Mouse (Mus musculus): Measurements from ENCODE around the gene Clmn.
A peak's percentile ranks its signal among the peaks of the same experiment; 100 is the strongest.

Gene Clmn

DNA sequence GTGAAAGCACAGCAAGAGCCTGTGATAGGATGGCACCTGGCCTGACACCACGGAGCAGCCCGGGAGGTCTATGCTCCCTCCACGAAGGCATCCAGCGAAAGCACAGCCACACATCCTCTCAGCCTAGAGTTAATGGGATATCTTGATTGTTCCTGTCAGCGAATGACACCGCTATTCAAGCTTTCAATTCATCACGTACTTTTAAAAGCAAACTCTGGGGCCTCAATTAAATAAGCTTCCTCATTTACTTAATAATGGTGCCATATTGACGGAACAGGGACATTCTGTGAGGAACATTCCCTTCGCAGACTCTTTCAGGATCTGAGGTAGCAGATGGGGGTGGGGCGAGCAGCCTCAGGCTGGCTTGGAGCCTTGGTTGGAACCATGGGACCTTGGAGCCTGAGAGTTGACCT, 14.7 kb upstream of the Clmn start:
- DNase-seq (ENCODE audit: low spot score): no peak

- no peak for DNase-seq (ENCODE audit: low spot score)
These were observed 11.2 kb upstream of the Clmn start for GRCm38 (mm10) chr12:104876053-104876452.

DNA sequence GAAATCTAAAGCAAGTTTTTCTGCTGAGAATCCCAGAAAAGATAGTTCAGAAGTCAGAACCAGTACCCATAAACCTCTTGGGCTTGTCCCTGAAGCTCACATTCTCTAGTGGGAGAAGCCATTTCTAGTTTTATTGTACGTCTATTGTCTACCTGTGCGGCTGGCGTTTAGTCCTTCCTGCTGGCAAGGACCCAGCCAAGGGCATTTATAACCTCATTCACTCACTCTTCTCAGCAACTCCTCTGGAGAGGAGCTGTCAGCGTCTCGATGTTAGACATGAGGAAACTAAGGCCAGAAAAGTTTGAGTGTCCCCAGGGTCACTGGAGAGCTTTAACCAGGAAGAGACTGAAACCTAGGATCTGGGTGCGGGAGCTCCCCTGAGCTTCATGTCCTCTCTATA, 7.1 kb upstream of the Clmn start:
- DNase-seq (ENCODE audit: low spot score): no peak

DNA sequence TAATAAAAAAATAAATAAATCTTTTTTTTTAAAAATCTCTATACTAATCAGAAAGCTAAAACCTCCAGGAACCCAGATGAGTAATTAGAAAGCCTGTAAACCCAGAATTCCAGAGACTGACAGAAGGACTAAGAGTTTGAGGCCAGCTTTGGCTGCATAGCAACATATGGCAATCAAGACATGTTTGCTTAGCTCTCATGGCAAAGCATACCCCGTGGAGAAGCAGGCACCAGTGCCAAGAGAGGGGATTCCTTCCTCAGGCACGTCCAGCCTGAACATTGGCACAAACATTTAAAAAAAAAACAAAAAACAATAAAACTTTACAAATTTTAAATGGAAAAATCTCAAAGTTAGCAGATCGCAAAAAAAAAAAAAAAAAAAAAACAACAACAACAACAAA, 4.9 kb upstream of the Clmn start:
- DNase-seq (ENCODE audit: low spot score): no peak

DNA sequence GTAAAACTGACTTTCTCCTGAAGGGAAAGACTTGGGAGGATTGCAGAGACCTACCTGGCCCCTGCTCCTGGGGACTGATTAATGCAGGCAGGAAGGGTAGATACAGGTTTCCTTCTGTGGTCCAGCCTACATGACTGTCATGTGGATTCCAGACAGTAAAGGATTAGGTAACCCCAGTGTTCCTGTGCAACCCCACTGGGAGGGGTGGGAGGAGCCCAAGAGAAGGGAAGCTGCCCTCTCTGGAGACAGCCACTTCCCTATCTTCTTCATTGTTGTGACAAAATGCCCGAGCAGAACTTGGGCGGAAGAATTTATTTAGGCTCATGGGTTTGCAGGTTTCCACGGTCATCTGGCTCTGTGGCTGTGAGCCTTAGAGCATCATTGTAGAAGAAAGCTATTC, 3.6 kb upstream of the Clmn start:
- DNase-seq (ENCODE audit: low spot score): no peak

GRCm38 (mm10) chr12:104867851-104868250, 3.0 kb upstream of the Clmn start:
- DNase-seq (ENCODE audit: low spot score): no peak

DNA sequence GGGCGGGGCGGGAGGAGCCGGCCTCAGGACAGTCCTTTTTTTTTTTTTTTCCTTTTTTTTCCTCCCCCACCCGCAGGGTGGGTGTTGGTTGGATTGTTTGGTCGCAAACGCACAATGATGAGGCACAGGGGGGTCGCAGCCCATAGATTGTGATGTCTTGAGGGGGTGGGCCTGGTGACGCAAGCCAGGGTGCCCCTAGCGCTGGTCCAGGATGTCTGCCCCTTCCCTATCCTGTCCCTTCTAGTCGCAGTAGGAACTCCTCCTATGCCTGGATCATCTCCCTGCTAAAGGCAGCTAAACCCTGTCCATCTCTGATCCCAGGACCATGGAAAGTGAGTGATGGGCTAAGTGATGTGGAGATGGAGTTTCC, 275 bp upstream of the Clmn start:
- peak; percentile 55 for DNase-seq (ENCODE audit: low spot score)

DNA sequence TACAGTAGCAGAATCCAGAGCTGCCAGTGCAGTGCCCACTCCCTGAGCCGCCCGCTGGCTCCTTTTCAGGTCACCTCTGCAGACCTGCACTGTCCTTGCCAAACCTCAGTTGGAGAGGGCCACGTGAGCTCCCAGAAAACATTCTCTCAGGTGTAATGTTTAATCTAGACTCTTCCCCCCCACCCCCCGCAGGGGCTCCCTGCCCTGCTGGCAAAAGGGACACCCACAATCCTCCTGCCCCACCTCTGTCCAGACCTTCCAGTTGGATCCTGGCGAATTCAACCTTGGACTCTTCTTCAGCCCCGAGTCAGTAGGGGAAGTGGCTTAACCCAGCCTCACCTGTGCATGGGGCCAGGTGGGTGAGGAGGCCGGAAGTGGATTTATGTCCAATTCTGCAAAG, 1.2 kb downstream of the Clmn start:
- DNase-seq (ENCODE audit: low spot score): no peak

GRCm38 (mm10) chr12:104859140-104859539, 5.7 kb downstream of the Clmn start:
- DNase-seq (ENCODE audit: low spot score): no peak

GRCm38 (mm10) chr12:104858732-104859131, 6.1 kb downstream of the Clmn start:
- DNase-seq (ENCODE audit: low spot score): no peak

GRCm38 (mm10) chr12:104857614-104858013, 7.3 kb downstream of the Clmn start:
- DNase-seq (ENCODE audit: low spot score): no peak

DNA sequence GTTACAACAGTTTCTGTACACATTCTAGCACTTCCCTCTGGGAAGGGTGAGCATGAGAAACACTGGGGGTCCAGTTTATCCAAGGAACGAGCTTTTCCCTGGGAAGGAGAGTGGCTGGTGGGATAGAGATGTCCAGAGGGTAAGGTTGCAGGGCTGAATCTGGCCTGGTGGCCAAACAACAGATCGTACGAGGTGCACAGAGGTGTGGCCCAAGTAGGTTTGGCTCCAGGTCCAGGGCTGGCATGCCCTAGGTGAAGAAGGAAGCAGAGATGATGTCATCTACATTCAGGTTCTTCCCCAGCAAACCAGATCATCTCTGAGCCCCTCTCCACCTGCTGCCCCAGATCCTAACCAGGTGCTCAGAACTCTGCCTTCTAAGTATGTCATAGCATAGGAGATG, 8.3 kb downstream of the Clmn start:
- no peak for DNase-seq (ENCODE audit: low spot score)

DNA sequence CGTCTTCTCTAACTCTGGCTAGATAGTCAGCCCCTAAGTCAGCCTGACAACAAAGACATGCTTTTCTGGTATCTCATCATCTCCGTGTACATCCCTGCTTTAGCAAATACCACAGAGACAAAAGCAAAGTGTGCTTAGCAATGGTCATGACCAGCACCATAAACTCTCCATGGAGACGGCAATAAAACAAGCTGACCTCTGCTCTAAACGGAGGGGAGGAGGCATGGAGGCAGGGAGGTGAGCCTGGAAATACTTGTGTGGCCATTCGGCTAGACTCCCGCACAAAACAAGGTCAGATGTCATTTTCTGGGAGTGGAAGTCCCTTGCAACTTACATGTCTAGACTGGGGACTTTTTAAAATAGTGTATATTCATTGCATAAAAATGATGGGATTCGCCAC, 9.3 kb downstream of the Clmn start:
- DNase-seq (ENCODE audit: low spot score): peak; percentile 45

GRCm38 (mm10) chr12:104854826-104855225, 10.1 kb downstream of the Clmn start:
- DNase-seq (ENCODE audit: low spot score): no peak

DNA sequence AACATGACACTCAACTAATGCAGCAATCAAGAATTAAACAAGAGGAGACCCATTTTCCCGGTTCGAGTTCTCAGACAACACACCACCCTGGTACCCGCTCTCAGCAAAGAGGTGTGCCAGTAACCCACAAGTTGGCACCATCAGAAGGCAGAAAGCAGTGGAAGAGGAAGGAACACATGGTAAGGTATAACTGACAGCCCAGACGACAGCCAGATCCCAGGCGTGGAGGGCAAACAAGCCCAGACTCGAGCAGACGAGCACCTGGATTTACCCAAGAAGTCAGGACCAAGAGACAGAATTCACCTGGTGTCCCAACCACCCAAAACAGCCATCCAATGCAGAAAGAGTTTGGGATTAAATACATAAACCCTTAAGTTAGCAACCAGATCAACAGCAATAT, 11.5 kb downstream of the Clmn start:
- DNase-seq (ENCODE audit: low spot score): no peak

- DNase-seq (ENCODE audit: low spot score): peak; percentile 89
These were observed 13.0 kb downstream of the Clmn start for GRCm38 (mm10) chr12:104851711-104852508.

DNA sequence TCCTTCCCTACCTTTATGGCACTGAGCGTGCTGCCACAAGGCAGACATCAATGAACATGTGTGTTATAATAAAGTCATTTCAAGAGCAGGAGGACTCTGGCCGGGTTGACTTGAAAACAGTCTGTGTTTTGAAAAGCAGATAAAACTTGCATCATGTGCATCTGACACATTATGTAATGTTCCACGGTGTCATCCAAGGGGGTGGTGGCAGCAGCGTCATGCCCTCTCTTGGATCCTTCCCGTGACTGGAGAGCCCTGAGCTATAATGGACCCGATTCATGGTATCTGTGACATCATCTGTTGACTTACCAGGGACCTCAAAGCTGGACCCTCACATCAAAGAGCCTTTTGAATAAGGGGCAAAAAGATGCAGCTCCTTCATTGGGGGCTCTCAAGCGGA, 14.8 kb downstream of the Clmn start:
- DNase-seq (ENCODE audit: low spot score): no peak

- no peak for DNase-seq (ENCODE audit: low spot score)
These were observed 16.2 kb downstream of the Clmn start for GRCm38 (mm10) chr12:104848667-104849066.

DNA sequence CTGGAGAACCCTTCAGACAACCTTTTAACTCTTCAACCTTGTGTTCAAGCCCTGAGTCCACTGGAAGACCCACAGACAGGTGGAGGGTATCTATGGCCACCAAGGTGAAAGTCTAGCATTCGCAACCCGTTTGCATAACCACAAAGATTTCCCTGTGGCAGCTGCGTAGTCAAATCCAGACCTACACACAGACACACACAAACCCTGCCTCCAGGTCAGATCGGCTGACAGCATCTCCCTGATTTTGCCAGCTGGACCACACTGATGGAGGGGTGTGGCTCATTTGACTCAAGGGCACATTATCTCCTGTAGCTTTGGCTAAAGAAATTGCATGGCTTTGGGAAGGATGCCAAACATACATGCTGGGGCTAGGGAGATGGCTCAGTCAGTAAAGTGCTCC, 17.6 kb downstream of the Clmn start:
- no peak for DNase-seq (ENCODE audit: low spot score)

DNA sequence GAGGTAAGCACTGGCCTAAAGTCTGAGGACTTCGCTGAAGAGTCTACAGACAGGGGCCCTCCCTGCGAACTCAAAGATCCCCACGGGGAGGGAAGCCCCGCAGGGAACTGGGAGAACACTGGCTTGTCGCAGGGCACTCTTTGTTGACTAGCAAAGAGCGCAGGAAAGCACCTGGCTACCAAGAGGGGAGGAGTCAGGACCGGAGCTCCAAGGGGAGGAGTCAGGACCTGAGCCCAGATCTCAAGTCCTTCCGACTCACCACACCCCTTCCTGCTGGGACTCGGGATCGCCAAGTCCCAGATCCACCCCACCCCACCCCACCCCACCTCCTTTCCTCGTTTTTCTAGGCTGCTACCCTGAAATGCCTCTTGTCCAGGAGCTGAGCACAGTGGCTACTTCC, 19.2 kb downstream of the Clmn start:
- peak; percentile 56 for DNase-seq (ENCODE audit: low spot score)

DNA sequence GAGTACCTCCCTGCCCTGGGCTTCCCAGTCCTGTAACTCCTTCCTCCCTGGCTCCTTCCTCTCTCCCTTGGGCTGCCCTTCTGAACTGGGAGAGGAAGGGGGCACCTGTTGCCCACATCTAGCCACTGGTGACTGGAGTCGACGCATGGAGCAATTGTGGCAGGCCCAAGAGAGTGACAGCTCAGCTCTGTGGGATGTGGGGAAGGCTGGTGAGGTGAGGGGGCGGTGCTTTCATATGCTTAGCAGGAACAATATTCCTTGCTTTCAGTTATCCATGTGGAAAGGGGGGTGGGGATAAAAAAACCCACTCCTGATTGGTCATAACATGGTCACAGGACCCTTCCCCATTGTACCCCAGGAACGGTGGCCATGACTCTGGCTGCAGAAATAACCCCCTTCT, 19.9 kb downstream of the Clmn start:
- DNase-seq (ENCODE audit: low spot score): no peak

- DNase-seq (ENCODE audit: low spot score): no peak
These were observed 20.6 kb downstream of the Clmn start for GRCm38 (mm10) chr12:104844279-104844678.

- no peak for DNase-seq (ENCODE audit: low spot score)
These were observed 23.6 kb downstream of the Clmn start for GRCm38 (mm10) chr12:104841256-104841655.

GRCm38 (mm10) chr12:104838987-104839386, 25.9 kb downstream of the Clmn start:
- DNase-seq (ENCODE audit: low spot score): no peak

Data from embryo, embryonic 10.5 days (tissue).